Mouse (Mus musculus): ENCODE measurements around the gene Gm20425. TPM values are rescaled to one million over a fixed set of nuclear protein-coding genes. Genes with fewer than 3 reads are reported as not detected.

The Gm20425 gene
- total RNA-seq (2021), result 1 to 10 TPM; 5.5 to 6.7 TPM
- long read RNA-seq, experiment 1, result 0 reads
- long read RNA-seq, experiment 2, result 0 reads

GRCm38 (mm10) chr9:103230151-103230951 is at the start of gene Gm20425, which contains the start of gene Trf:
TSS of gene Gm20425 (minus strand) at chr9:103230307.
TSS of gene Trf (minus strand) at chr9:103230444.
- peak; percentile 62 to 84 for DNase-seq

DNA sequence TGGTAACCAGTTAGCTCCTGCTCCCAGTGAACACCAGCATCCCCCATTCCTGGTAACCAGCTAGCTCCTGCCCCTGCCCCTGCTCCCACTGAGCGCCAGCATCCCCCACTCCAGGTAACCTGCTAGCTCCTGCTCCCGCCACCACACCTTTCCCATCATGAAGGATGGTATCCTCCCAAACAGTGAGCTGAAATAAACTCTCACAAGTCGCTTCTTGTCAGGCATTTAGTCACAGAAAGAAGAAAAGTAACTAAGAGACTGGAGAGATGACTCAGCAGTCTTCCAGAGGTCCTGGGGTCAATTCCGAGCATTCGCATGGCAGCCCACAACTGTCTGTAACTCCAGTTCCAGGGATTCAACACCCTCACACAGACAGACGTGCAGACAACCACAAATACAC is 46.8 kb upstream of the Gm20425 start:
- no peak for DNase-seq

GRCm38 (mm10) chr9:103275676-103276075 is 45.6 kb upstream of the Gm20425 start:
- DNase-seq, result no peak

DNA sequence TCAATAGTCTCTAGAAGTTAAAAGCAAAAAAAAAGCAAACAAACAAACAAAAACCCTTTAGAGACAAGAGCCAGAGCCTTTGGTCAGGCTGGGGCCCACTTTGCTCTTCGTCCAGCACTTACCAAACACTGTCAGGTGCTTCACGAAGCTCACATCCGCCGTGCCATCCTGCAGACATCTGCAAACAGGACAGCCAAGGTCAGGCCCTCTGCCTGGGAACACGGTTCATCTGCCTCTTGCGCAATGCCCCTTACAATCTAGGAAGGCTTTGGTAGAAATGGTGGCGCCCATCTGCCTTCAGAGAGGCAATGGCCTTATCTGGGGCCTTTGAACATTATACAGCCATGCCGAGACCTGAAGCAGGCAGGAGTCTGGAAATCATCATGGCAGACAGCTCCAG is 44.7 kb upstream of the Gm20425 start:
- no peak for DNase-seq

- DNase-seq, result no peak
Measured at GRCm38 (mm10) chr9:103271104-103271503, 41.0 kb upstream of the Gm20425 start.

DNA sequence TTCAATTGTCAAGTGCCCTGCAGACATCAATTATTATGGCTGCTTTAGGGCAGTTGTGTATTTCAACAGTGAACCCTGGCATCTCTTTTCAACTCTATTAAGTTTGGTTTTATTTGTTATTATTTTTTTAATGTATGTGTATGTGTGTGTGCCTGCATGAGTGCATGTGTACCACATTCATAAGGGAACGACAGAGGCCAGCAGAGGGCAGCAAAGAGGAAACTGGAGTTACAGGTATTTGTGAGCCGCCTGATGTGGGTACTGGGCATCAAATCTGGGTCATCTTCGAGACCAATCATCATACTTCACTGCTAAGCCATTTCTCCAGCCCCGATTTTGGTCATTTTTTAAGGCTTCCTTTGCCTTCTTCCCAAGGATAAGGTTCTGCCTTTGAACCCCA is 35.7 kb upstream of the Gm20425 start:
- DNase-seq, result no peak

DNA sequence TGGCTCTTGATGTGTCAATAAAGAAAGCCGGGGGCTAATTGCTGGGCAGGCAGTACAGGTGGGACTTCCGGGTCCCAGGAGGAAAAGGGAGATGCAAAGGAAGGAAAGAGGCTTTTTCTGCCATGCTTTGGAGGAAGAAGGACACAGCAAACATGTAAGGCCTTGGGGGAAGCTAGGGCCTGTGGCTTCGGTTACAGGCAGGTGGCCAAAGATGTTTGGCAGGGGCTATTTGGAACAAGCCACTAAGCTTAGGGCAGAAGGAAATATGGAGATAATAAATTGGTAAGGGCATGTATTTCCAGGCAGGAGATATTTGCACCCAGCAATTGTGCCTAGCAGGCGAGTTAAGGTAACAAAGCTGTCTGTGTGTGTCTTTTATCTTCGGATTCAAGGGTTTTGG is 22.8 kb upstream of the Gm20425 start:
- no peak for DNase-seq

DNA sequence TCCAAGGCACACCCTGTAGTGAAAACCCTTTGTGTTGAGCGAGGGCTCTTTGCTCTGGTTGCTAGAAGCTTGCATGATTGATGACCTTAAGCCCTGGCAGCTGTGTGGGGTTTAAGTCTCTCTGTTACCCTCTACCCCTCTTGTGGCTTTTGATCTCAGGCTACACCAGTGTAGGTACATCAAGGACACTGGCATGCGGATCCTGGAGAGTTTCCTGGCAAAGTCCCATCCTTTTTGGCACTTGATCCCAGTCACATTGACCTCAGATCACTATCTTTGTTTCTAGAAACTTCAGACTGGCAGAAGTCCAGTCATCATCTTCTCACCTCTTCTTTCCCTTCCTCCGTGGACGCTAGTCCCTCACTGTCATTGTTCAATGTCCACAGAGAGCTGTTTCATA is 18.5 kb upstream of the Gm20425 start:
- no peak for DNase-seq

DNA sequence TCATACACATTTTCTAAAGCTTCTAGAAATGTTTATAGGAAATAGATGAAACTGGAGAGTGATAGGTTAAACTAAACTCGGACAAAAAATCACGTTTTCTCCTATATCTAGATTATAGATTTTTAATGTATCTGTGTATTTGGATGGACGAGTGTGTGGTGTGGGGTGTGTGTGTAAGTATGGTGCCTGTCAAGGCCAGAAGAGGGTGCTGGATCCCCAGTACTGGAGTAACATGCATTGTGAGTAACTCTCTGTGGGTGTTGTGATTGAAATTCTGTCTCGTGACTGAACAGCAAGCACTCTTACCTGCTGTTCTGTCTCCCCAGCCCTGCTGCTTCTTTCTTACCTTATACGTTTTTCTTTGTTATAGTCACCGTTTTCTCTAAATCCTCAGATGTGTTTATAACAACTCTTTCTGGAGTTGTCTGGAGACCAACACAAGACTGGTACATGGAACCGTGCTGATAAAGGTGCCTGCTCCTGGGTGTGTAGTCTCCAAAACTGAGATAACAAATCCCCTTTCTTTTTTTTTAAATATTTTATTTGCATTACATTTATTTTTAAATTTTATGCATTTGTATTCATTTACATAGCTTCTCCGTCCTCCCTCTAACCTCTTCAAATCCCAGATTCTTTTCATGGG is 16.5 kb upstream of the Gm20425 start:
- DNase-seq, result no peak

DNA sequence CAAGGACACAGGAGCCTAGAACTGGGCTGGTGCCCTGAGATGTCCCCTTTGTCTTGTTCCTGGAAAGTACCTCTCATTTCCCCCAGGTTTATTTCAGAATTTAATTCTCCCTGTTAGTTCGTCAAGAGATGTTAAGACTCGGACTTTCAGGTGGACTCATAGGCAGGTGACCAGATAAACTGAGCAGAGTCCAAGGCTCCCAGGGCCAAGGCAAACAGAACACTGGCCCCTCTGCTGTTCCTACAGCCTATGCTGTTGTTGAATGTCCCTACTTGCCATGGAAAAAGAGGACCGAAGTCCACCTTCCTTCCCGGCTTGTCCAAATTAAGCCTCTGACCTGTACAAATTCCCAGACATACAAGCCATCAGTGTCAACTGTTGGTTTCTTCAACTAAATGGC is 13.5 kb upstream of the Gm20425 start:
- DNase-seq, result no peak

DNA sequence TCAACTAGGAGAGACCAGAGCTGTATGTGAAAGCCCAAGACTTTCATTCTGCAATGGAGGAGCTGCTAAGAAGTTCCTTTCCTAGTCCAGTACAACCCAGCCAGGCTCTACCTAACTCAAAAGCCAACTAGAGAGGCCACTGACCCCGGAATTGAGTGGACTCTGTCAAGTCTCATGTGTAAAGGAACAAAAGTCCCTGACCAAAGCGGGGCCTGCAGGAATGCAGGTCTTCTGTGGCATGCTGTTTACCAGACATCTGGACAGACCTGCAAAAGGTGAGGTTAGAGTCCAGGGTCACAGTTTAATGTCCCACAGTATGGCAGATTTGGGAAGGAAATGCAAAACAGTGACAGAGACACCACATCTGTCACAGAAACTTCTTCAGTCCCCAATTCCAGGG is 11.1 kb upstream of the Gm20425 start:
- no peak for DNase-seq

DNA sequence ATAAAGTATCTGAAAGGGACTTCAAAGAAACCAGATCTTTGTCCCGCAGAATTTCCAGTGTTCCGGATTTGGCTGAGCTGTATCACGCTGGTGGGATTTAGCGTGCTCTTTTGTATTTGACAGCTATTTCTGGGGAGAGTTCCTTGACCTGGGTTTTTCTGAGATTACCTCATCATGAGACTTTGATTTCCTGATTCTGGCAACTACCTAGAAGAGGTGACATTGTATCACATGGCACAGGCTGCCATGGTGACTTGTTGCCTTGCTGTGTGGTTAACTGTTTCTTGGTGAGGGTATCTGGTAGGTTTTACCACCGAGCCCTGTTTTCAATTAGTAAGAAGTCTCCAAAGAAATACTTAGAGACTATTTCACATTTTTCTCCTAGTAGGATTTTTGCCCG is 9.4 kb upstream of the Gm20425 start:
- DNase-seq, result no peak

DNA sequence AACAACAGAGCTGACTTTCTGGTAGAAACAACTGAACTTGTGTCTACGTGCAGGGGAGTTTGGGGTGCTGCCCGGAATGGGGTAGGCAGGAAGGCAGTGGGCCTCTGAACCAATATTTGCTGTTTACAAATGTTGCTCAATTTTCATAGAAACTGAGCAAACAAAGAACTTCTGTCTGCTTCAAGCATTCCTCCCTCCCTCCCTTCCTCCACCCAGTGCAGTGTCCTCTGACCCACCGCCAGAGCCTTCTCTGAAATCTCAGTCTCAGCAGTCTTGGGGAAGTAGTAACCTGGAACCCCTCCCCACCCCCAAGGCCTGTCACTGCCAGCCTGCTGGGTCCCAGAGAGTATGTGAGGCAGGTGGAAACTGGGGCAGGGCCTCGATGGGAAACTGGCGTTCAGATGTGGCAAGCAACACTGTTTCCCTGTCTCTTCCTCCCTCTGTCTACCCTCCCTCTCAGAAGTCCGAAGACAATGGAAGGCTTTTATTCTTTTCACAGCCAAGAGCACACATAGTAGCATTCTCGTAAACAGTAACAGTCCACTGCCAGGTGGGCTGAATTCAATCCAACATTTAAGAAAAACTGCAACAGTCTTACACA is 4.6 kb upstream of the Gm20425 start:
- peak in 1 of 2 experiments; percentile 33 for DNase-seq

DNA sequence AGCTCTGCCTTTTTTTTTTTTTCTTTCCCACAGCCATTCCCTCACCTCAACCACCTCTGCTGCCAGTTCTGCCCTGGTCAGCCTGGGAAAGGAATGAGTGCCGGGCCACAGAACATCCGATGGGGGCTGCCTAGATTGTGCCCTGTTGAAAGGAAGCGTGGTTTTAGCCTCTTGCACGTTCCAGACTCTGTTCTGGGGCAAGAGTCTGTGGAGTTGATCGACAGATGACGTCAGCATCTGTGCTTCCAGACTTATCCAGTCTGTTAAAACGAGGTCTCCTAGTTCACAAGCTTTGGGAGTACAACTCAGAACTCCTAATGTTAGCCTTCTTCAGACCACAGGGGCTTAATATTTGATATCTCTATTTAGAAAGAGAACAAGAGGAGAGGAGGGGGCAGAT is 4.0 kb upstream of the Gm20425 start:
- DNase-seq, result no peak

DNA sequence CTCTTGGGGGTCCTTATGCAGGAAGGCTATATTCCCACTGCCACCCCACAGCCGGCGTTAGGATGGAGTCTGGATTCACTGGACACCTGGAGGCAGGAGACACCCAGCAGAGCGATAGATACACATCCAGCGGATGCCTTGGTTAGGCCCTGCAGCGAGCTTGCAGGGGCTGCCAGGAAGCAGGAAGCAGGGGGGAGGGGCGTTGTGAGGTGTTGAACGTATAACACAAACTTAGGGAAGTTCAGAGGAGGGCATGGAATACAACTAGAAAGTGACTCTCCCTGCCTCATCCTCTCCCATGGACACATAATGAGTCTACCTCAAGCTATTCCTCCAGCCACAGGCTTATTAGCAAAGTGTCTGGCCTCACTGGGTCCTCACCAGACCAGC is 2.9 kb upstream of the Gm20425 start:
- no peak for DNase-seq

GRCm38 (mm10) chr9:103232232-103233005 is 2.3 kb upstream of the Gm20425 start:
- no peak for DNase-seq

DNA sequence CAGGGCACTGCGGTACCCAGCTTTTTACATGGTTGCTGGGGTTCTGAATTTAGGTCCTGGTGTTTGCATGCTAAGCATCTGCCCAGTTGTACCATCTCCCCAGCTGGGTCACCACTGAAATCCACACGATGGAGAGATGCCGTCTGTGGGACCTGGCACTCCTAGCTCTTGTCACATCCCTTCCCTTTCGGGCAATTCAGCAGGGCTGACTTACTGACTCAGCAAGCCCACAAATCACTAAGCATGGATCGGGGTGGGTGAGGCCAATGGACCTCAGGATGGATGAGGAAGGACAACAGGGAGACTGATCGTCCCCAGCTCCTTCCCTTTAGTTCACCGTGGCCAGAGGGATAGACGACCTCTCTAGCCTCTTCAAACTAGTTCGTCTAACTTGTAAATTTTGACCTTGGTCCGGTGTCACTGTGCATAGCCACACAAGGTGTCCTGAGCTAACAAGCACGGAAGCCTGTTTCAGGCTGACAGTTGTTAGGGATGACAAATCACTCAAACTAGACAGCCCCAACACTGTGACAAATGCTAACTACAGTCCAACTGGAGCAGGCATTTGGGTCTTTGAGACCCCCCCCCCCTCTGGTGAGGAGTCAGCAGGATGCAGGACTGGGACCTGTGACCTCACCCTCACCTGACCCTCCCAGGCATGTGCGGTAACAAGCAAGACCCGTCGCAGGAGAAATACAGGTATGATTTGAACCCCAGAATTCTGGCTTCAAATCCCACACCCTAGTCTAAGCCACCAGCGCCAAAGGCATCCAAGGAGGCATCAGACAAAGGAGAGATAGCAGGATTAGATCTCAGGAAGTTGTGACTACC is 855 bp downstream of the Gm20425 start:
- peak in 1 of 2 experiments; percentile 27 for DNase-seq

DNA sequence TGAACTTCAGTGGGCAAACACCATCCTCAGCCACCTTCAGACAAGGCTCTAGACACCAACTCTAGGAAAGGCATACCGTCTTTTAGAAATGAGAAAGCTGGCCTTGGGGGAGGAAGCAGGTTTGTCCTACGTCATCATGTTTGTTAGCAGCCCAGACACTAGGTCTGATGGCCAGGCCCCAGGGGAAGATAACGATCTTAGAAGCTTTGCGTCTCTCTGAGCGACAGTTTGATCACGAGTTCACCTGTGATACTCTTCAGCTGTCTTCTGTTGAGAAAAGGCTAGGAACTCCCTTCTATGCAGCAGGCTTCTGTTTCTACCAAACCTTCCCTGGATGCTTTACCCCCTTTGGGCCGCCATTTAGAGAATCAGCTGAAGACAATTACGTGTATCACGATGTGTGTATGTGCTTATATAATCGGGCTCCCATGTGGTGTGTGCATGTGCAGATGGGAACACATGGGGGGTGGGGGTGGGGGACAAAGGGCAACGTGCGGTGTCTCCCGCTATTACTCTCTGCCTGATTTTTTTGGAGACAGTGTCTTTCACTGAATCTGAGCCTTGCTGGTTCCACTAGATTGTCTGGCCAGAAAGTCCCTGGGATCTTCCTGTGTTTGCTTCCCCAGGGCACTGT is 1.6 kb downstream of the Gm20425 start:
- no peak for DNase-seq

DNA sequence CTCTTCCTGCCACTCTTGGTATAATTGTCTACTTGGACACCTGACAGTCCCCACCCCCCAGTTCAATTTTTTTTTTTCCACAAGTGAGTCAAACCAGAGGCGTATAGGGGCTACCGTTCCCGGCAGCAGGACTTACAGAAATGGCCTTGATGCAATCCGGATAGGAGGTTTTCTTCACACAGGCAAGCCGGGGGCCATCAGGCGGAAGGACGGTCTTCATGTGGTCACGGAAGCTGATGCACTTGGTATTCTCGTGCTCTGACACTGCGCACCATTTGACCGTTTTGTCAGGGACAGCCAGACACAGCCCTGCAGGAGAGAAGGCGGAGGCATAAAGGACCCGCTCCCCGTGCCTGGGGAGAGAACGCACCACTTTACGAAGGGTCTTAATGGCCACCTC is 2.3 kb downstream of the Gm20425 start:
- DNase-seq, result no peak

DNA sequence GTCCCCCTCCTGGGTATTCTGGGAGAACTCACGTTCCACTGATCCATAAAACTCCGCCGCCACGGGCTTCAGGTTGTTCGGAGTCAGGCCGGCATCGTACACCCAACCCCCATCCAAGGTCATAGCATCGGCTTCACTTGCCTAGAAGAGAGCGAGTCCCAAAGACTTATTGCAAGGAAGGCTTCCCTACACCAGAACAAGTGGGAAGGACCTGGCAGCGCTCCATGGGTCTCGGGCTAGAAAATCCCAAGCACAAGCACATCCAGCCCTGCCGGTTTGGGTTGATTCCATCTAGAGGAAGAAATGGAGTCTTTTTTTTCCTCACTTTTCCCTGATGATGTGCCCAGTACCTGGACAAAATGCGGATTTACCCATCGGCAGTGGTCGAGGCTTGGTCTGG is 3.3 kb downstream of the Gm20425 start:
- DNase-seq, result no peak

DNA sequence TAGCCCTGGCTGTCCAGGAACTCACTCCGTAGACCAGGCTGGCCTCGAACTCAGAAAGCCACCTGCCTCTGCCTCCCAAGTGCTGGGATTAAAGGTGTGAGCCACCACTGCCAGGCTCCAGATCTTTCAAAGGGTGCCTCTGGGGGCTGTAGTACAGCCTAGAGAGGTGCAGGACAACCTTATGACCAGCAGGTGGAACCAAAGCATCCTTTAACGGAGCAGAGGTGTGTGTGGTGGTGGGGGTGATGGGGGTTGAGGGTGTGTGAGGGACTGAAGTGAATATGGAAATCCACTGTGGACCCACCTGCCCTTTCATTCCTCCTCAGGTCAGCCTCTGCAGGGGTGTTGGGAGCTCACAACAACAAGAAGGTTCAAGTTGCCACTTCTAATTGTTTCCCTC is 4.6 kb downstream of the Gm20425 start:
- DNase-seq, result no peak
